ENCODE assay signal across 9 mouse cellular contexts in the genomic region with DNA sequence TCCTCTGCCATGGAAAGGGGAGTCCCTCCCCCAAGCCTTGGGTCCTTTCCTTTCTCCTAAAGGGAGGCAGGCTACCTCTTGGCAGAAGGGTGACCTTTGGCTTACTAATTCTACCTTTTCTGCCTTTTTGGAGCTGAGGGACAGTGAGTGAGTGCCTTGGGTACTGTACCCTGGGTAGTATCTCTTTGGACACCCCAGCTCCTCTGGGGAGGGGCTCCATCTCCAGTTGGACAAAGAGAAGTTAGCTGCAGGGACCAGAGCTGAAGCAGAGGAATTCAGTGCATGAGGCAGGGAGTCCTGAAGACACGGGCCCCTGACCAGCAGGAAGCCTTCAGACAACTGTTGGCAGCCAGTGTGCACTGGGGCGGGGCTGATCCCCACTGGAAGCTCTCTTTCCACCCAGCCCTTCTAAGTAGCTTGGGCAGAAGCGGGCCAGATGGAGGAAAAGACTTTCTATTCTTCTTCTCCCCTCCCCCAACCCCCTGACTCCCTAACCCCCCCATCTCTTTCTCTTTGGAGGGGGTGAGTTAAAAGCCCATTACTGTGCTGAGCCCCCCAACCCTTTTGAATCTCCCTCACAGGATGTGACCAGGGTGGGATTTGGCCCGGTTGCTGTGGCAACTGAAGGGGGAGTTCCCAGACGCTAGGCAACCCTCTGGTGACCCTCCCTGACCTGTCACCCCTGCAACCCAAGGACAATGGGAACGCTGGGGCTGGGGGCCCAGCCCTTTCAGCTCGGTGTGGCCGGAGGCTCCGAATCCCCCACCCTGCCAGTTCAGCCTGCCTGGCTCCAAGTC. TPM values are rescaled to one million over a fixed set of nuclear protein-coding genes. Genes with fewer than 3 reads are reported as not detected.
DNase-seq lines count a peak whose midpoint lies in the region; ATAC-seq and TF ChIP-seq lines count a peak whose summit lies in the region.
"Had no signal": no experiment of that assay in that cellular context is flagged by ENCODE, and none has a peak within 500 bp of the region (broad histone marks: within the 10 kb centered on the region; RNA-seq: fewer than 3 reads in every experiment).

No protein-coding gene starts in this region.

- H3K4me3 ChIP-seq in heart, embryonic 11.5 days (ENCODE audit: low read depth, low read length), result no peak overlapping the region
- no peak overlapping the region; the same call in 1 of the 2 replicates for H3K4me3 ChIP-seq in kidney, embryonic 15.5 days (replicated peaks)
- H3K4me3 ChIP-seq in thymus, adult 2 months (ENCODE audit: control insufficient read depth, insufficient read depth, low read length), result no peak overlapping the region
- H3K4me3 ChIP-seq: myocyte had no signal

- peak overlapping the region; percentile 22 for H3K4me2 ChIP-seq in heart, embryonic 11.5 days
- peak overlapping the region; percentile 42 for H3K4me2 ChIP-seq in kidney, embryonic 15.5 days

- peak overlapping the region; percentile 29; the same call in 1 of the 2 replicates for H3K27ac ChIP-seq in heart, embryonic 11.5 days (ENCODE audit: low read depth, low read length)
- H3K27ac ChIP-seq in kidney, embryonic 15.5 days, result peak overlapping the region; percentile 80
- no peak overlapping the region for H3K27ac ChIP-seq in thymus, adult 2 months (ENCODE audit: control insufficient read depth, insufficient read depth, low read length)

- TF ChIP-seq CTCF in thymus, adult 2 months (IDR thresholded peaks at IDR 0.05; ENCODE audit: borderline replicate concordance, control insufficient read depth, extremely low read depth, insufficient read depth, low read length, poor library complexity), result no peak

- H3K9me3 ChIP-seq in heart, embryonic 11.5 days (replicated peaks; ENCODE audit: control insufficient read depth, low read length), result no peaks in the 10 kb centered on the region
- no peaks in the 10 kb centered on the region for H3K9me3 ChIP-seq in kidney, embryonic 15.5 days (replicated peaks)

- WGBS in heart, embryonic 11.5 days (ENCODE audit: insufficient replicate concordance), result 11% methylated on average over 9 of the region's 9 CpGs
- WGBS in kidney, embryonic 15.5 days, result 1% methylated on average over 9 of the region's 9 CpGs
- 85% methylated on average over 9 of the region's 9 CpGs for WGBS in thymus, adult 2 months

- H3K9ac ChIP-seq in heart, embryonic 11.5 days (ENCODE audit: low read depth, low read length), result 0 out of 2 replicates have a peak overlapping the region, but pooled peaks have one; percentile 16
- H3K9ac ChIP-seq in kidney, embryonic 15.5 days, result 0 out of 2 replicates have a peak overlapping the region, but pooled peaks have one; percentile 14

- peak; percentile 56 for ATAC-seq in heart, embryonic 11.5 days (replicated peaks; ENCODE audit: insufficient number of reproducible peaks, low FRiP score, low TSS enrichment)
- peak; percentile 94 for ATAC-seq in kidney, embryonic 15.5 days (replicated peaks; ENCODE audit: low FRiP score)

- no peak for TF ChIP-seq POLR2A in thymus, adult 2 months (IDR thresholded peaks at IDR 0.05; ENCODE audit: control insufficient read depth, extremely low read depth, insufficient read depth, low read length, poor library complexity)

- H3K4me1 ChIP-seq in heart, embryonic 11.5 days (ENCODE audit: control insufficient read depth, insufficient read depth, low read length), result peaks cover 21% of the 10 kb centered on the region
- peaks cover 34% of the 10 kb centered on the region for H3K4me1 ChIP-seq in kidney, embryonic 15.5 days
- H3K4me1 ChIP-seq in thymus, adult 2 months (replicated peaks; ENCODE audit: control insufficient read depth, insufficient read depth, low read length), result peaks cover 8% of the 10 kb centered on the region

- peaks cover 17% of the 10 kb centered on the region for H3K36me3 ChIP-seq in heart, embryonic 11.5 days (ENCODE audit: control insufficient read depth, insufficient read depth, low read length)
- H3K36me3 ChIP-seq in kidney, embryonic 15.5 days, result peaks cover 41% of the 10 kb centered on the region
- H3K36me3 ChIP-seq in thymus, adult 2 months (ENCODE audit: control insufficient read depth, insufficient read depth, low read length), result peaks cover 4% of the 10 kb centered on the region

- peak; percentile 50 for DNase-seq in gastrocnemius, adult 18-20 months (ENCODE audit: low spot score)
- DNase-seq in gastrocnemius, adult 8-10 months (ENCODE audit: low spot score in 2 of 2), result no peak
- DNase-seq in mesoderm, embryonic 11.5 days (ENCODE audit: low read depth, low spot score), result peak; percentile 90
- DNase-seq in thymus, adult 2 months, result no peak
- DNase-seq in frontal cortex, postnatal 10 days (ENCODE audit: low spot score in 2 of 2), result no peak
- DNase-seq in ovary, postnatal 10 days (ENCODE audit: low spot score), result no peak

- no peaks in the 10 kb centered on the region for H3K27me3 ChIP-seq in heart, embryonic 11.5 days (ENCODE audit: control insufficient read depth, insufficient read depth, low read length)
- no peaks in the 10 kb centered on the region for H3K27me3 ChIP-seq in kidney, embryonic 15.5 days
- H3K27me3 ChIP-seq in thymus, adult 2 months (ENCODE audit: control insufficient read depth, insufficient read depth, low read length), result no peaks in the 10 kb centered on the region

RNA-seq across cellular contexts. Expression of gene Foxp4, which starts 26.3 kb away (rescaled TPM):
- 1 to 10 TPM; 7.5 TPM for total RNA-seq in gastrocnemius, adult 18-20 months (2021)
- total RNA-seq in gastrocnemius, adult 8-10 months (2022), result 1 to 10 TPM; 5.9 to 7.8 (median 6.6) TPM
- 15.6 and 21.1 TPM in 2 replicates for polyA plus RNA-seq in heart, embryonic 11.5 days (2014; fragmentation: Nextera tagmentation; extraction: Ambion mirVana)
- 13.0 and 13.7 TPM in 2 replicates for polyA plus RNA-seq in kidney, embryonic 15.5 days (2015; fragmentation: Nextera tagmentation; extraction: Ambion mirVana)
- 194 and 212 TPM in 2 replicates for polyA plus RNA-seq in thymus, adult 2 months (2012; rRNA removed)

Comparison
In these comparisons a context has a peak if more than half of its experiments do, and no peak if none do; other contexts are left out.
1. DNase-seq: peak in gastrocnemius, adult 18-20 months (single experiment) and mesoderm, embryonic 11.5 days (single experiment); none in gastrocnemius, adult 8-10 months (0 of 2), thymus, adult 2 months (single experiment), frontal cortex, postnatal 10 days (0 of 2) and ovary, postnatal 10 days (single experiment).